ENCODE assay signal across 39 mouse cellular contexts in the genomic region with DNA sequence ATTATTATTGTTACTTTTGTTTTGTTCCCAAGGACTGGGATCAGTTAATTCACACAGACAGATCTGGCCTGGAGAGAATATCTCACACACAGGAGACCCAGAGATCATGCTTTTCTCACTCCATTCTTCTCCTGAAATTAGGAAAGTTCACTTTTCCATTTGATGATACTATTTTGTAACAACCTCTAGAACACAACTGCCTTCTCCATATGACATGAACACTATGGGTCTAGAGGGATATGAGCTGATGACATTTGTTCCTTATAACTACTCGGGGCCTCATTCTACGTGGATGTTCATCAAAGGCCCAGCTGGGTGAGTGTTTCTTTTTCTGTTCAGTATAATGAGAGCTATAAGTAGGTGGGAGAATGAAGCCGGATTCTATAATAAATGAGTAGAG. TPM values are rescaled to one million over a fixed set of nuclear protein-coding genes. Genes with fewer than 3 reads are reported as not detected.
"Had no signal": no experiment of that assay in that cellular context is flagged by ENCODE, and none has a peak within 500 bp of the region (broad histone marks: within the 10 kb centered on the region; RNA-seq: fewer than 3 reads in every experiment).

A gene (plus strand): TSS at position 301 of the 400 bp plus-strand sequence.

- H3K27ac ChIP-seq: limb, embryonic 10.5 days; limb, embryonic 12.5 days; limb, embryonic 13.5 days; limb, embryonic 15.5 days; liver, embryonic 12.5 days; liver, embryonic 13.5 days; liver, embryonic 14.5 days; liver, embryonic 15.5 days; lung, embryonic 15.5 days; macrophage; midbrain, embryonic 10.5 days; midbrain, embryonic 12.5 days; midbrain, embryonic 13.5 days; midbrain, embryonic 15.5 days; neural tube, embryonic 12.5 days had no signal

- DNase-seq: left cerebral cortex, postnatal 4 days; liver; liver, embryonic 13.5 days; liver, postnatal 0 days; lung, adult 18-20 months; lung, adult 2 months; lung, embryonic 14.5 days; lung, postnatal 10 days; lung, postnatal 14 days; lung, postnatal 36 days; lung, postnatal 4 days; midbrain, embryonic 14.5 days had no signal

- H3K27me3 ChIP-seq: limb, embryonic 12.5 days; limb, embryonic 13.5 days; limb, embryonic 15.5 days; liver, embryonic 12.5 days; liver, embryonic 13.5 days; liver, embryonic 15.5 days; lung, embryonic 15.5 days; megakaryocyte, embryonic 14.5 days; midbrain, embryonic 12.5 days; midbrain, embryonic 13.5 days; midbrain, embryonic 15.5 days; neural tube, embryonic 12.5 days had no signal

- H3K4me3 ChIP-seq: limb, embryonic 10.5 days; limb, embryonic 12.5 days; limb, embryonic 13.5 days; limb, embryonic 15.5 days; liver, embryonic 12.5 days; liver, embryonic 13.5 days; liver, embryonic 15.5 days; lung, embryonic 15.5 days; megakaryocyte, embryonic 14.5 days; midbrain, embryonic 10.5 days; midbrain, embryonic 12.5 days; midbrain, embryonic 13.5 days; midbrain, embryonic 15.5 days; myocyte; neural tube, embryonic 12.5 days had no signal

- H3K9me3 ChIP-seq: limb, embryonic 10.5 days; limb, embryonic 12.5 days; limb, embryonic 13.5 days; limb, embryonic 15.5 days; liver, embryonic 12.5 days; liver, embryonic 13.5 days; liver, embryonic 15.5 days; lung, embryonic 15.5 days; megakaryocyte, embryonic 14.5 days; midbrain, embryonic 10.5 days; midbrain, embryonic 12.5 days; midbrain, embryonic 13.5 days; midbrain, embryonic 15.5 days; neural tube, embryonic 12.5 days had no signal

- H3K36me3 ChIP-seq: limb, embryonic 10.5 days; limb, embryonic 12.5 days; limb, embryonic 13.5 days; limb, embryonic 15.5 days; liver, embryonic 12.5 days; liver, embryonic 13.5 days; liver, embryonic 15.5 days; lung, embryonic 15.5 days; midbrain, embryonic 10.5 days; midbrain, embryonic 12.5 days; midbrain, embryonic 13.5 days; midbrain, embryonic 15.5 days; neural tube, embryonic 12.5 days had no signal

- H3K4me1 ChIP-seq: limb, embryonic 10.5 days; limb, embryonic 12.5 days; limb, embryonic 13.5 days; limb, embryonic 15.5 days; liver, embryonic 12.5 days; liver, embryonic 13.5 days; liver, embryonic 15.5 days; lung, embryonic 15.5 days; megakaryocyte, embryonic 14.5 days; midbrain, embryonic 10.5 days; midbrain, embryonic 12.5 days; midbrain, embryonic 13.5 days; midbrain, embryonic 15.5 days; neural tube, embryonic 12.5 days had no signal

RNA-seq across cellular contexts. Expression of the gene that starts here (rescaled TPM):
- polyA plus RNA-seq: limb, embryonic 10.5 days; limb, embryonic 11.5 days; limb, embryonic 12.5 days; limb, embryonic 13.5 days; limb, embryonic 14.5 days; limb, embryonic 15.5 days; liver, adult 2 months; liver, embryonic 11.5 days; liver, embryonic 12.5 days; liver, embryonic 13.5 days; liver, embryonic 14.5 days; liver, embryonic 15.5 days; liver, embryonic 16.5 days; liver, postnatal 0 days; lung, adult 2 months; lung, embryonic 14.5 days; lung, embryonic 15.5 days; lung, embryonic 16.5 days; lung, postnatal 0 days; macrophage; midbrain, embryonic 10.5 days; midbrain, embryonic 11.5 days; midbrain, embryonic 12.5 days; midbrain, embryonic 13.5 days; midbrain, embryonic 14.5 days; midbrain, embryonic 15.5 days; midbrain, embryonic 16.5 days; midbrain, postnatal 0 days; myocyte; neural tube, embryonic 11.5 days; neural tube, embryonic 12.5 days had no signal
